Mouse (Mus musculus): ENCODE measurements around the gene Ahnak. TPM values are rescaled to one million over a fixed set of nuclear protein-coding genes. Genes with fewer than 3 reads are reported as not detected.
A peak's percentile ranks its signal among the peaks of the same experiment; 100 is the strongest.

The Ahnak gene
- total RNA-seq, 2 experiments from 2014 or later = 194 to 197 TPM

DNA sequence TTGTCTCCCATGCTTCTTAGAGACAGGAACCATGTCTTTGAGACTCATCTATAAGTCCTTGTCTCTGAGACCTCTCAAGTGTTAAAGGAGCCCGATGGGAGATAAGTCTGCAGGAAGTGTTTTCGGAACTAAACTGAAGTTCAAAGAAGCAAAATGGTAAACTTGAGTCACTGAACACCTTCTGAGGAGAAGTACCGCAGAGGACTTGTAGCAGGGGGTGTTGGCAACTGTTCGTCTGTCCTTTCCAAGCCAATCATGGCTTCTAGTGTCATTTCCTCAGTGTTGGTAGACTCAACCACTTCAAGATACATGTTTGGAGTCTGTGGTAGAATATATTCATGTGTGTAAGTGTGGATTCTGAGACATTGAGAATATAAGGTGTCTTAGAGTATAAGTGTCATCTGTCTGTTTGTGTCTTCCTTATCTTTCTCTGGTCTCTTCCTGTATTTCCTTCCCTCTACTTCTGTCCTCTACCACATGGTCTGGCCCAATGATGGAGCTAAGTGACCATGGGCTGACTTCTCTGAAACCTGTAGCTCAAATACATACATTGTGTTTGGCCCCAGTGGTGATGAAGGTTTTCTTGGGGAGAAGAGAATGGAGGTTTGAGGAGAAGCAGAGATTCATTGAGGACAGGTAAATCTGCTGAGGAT is 66.7 kb downstream of the Ahnak start:
- no peak for DNase-seq
- intact Hi-C loops (cut with DNase I; ENCODE audit: low total_unique reads) = no loop called here

DNA sequence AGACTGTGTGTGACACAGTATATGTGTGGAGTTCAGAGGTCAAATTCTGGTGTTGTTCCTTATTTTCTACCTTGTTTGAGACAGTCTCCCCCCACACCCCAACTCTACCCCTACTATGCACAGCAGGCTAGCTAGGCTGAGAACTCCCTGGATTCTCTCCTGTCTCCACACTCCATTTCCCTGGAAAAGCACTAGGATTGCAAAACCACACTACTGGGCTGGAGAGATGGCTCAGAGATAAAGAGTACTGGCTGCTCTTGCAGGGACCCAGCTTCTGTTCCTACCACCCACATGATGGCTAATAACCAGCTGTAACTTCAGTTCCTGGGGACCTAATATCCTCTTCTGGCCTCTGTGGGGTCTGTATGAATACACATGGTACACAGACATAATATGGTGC is 68.6 kb downstream of the Ahnak start:
- intact Hi-C loops (cut with DNase I; ENCODE audit: low total_unique reads) = no loop called here
- DNase-seq = no peak

DNA sequence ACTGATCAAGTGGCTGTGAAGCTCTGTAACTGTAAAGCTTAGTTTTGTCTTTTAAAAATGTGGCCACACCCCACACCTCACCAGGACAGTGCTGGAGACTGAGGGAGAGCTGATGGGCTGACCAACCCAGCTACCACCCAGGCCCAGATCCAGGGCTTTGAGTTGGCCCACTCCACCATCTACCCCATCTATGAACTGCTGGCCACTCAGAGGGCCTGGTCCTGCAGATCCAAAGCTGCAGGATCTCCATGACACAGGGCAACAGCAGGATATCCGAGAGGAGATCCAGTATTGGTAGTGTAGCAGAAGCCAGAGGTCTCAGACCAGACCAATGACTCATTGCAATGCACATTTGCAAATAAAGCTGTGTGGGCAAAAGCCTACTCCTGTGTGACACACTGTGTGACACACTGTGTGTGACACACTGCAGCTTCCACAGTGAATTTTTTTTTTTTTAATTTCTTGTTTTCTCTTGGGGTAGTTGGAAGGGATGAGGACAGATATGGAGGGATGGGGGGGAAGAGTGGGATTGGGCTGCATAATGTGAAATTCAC is 69.3 kb downstream of the Ahnak start:
- intact Hi-C loops (cut with DNase I; ENCODE audit: low total_unique reads) = no loop called here
- DNase-seq = no peak

DNA sequence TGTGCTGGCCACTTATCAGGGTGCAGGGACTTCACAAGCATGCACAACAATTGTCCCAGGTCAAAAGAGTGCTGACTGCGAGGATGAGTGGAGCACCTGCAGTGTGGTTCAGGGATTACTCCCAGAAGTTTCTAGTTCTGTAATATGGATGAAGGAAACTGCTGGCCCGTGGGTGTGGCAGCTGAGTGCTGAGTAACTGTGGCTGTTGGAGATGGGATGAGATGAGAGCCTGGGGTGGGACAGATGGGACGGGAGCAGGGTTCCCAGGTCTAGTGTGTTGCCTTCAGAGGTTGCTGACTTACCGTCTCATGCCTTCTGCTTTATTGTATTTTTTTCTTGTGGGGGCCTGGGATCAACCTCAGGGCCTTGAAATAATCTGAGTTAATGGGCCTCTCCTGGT is 69.9 kb downstream of the Ahnak start:
- intact Hi-C loops (cut with DNase I; ENCODE audit: low total_unique reads) = no loop called here
- DNase-seq = no peak

DNA sequence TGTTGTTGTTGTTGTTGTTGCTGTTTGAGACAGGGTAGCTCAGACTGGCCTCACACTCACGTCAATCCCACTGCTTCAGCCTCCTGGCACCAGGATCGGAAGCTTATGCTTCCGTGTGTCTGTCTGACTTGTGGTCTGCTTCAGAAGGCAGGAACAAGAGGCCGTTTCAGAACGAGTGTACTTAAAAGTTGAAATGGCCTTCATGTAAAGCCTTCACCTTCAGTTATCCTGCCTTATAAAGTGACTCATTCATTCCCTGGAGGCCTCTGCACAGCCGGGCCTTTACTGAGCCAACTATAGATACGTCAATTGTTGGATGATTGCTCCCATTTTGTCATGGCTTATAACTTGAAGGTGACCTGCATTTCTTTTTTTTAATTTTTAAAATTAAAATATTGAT is 70.3 kb downstream of the Ahnak start:
- no peak for DNase-seq
- intact Hi-C loops (cut with DNase I; ENCODE audit: low total_unique reads) = no loop called here

DNA sequence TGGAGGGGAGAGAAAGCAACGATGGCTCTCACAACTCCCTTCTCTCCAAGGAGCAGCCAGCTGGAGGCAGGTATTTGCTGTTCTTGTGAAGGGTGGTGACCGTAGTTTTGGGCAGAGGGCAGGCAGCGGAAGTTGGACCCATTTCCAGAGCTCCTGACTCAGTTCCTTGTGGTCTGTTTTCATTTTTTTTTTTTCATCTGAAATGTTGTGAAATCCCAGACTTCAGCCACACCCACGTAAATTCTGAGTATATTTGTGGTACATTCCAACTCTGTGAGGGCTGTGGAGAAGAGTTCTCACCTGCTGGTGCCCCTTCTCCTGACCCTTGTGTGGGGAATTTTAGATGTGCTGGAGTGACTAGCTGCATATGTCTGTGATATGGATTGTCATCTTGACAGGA is 71.0 kb downstream of the Ahnak start:
- intact Hi-C loops (cut with DNase I; ENCODE audit: low total_unique reads) = no loop called here
- no peak for DNase-seq

DNA sequence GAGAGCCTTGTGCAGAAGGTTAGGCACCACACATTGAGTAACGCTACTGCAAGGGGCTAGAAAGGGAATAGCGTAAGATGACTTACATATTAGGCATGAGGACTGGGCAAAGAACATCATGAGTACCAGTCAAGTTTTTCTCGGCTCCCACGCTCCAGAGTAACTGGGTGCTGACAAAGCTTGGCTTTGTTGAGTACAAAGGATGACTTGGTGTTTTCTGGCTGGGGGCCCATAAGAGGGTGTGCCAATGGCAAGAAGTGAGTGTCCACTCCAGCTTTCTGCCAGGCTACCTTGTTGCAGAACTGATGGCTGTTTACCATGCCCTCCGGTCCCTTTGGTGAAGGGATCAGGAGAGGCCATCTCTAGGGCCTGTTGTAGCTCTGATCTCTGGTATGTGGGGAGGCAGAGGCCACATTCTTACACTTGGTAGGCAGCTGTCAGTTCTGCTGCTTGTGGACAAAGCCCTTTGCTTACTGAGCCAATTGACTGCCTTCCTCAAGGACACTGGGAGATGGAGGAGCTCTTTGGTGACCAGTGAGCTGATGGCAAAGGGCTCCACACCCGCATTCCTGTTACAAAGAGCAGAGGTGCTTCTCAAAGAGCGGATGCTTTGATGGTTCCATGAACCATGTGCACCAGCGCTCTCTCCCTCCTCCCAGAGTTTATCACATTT is 72.3 kb downstream of the Ahnak start:
- intact Hi-C loops (cut with DNase I; ENCODE audit: low total_unique reads) = no loop called here
- no peak for DNase-seq

DNA sequence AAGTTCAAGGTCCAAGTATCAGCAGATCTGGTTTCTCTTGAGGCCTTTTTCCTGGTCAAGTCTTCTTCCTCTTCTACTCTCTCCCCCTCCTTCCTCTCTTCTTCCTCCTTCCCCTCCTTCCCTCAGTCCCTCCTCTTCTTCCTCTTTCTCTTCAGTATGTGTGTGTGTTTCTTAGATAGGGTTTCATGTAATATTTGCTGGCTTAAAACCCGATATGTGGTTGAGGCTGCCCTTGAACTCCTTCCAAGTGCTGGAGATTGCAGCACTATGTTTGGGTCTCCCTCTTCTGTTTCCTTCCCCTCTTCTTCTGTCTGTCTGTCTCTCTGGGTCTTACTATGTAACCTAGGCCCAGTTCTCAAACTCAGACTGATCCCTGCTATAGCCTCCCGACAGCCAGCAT is 73.7 kb downstream of the Ahnak start:
- intact Hi-C loops (cut with DNase I; ENCODE audit: low total_unique reads) = no loop called here
- DNase-seq = no peak

DNA sequence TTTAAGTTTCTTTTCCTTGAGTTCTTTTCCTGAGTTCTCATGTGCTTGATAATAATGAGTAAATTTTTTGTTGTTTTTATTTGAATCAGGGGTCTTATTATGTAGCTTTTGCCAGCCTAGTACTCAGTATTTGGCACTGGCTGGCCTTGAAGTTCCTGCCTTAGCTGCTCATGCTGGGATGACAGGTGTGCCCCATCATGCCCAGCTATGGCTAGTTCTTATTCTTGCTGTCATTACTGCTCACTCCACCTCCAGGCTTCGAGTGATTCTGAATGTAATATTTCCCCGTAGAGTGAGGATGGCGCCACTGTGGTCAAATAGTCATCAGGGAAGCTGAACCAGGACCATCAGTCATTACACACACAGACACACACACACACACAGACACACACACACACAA is 74.7 kb downstream of the Ahnak start:
- no peak for DNase-seq
- intact Hi-C loops (cut with DNase I; ENCODE audit: low total_unique reads) = no loop called here

DNA sequence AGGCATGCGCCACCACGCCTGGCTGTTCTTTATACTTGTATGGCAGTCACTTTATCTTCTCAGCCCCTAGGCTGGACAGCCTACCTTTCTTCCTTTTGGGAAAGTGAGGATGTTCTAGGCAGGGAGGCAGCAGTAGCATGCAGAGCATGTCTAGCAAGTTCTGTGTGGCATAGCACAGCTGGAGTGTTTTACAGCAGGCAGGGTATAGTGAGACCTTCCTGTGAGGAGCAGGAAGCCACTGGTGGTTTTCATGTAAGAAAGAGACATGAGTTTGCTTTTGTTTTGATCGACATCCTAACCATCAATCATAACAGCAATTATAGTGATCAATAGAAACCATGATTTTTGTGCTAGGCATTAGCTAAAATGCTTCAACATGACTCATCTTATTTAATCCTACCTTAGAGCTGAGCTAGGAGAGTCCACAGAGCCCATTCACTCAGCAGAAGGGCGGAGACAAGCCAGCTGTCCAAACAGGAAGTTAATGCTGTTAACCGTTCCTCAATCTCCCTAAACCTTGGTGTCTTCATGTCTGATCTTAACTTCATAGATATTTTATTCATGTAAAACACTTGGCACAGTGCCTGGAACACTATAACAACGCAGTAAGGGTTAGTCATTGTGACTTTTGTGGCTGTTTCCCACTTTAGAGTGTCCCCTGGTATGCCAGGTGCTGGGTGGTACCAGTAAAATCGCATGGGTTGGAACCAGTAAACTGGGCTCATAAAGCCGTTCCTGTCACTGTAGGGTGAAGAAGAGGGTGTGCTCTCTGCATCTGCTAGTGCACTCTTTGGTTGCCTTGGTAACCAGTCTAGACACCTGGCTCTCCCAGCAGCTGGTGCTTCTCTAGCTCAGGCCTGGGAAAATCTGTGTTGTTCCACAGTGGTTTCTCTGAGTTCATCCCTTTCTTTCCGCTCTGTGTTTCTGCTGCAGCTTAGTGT is 76.8 kb downstream of the Ahnak start:
- intact Hi-C loops (cut with DNase I; ENCODE audit: low total_unique reads) = no loop called here
- DNase-seq = no peak

DNA sequence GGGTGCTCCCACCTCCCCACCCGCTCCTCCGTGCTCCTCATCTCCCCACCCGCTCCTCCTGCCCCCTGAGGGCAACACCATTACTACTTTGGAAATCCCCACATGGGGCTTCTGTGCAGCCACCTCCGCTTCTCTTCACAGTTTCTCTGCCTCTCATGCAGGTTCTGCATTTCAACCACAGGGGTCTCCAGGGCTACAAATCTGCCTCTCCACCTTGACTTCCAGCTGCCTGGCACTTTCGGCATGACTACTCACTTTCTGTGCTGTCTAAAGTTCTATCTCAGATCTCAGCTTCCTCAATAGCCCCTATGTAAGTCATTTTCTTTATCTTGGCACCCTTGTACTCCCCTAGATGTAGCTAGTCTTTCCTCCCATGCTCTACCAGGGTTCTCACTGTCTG is 78.2 kb downstream of the Ahnak start:
- intact Hi-C loops (cut with DNase I; ENCODE audit: low total_unique reads) = no loop called here
- no peak for DNase-seq

DNA sequence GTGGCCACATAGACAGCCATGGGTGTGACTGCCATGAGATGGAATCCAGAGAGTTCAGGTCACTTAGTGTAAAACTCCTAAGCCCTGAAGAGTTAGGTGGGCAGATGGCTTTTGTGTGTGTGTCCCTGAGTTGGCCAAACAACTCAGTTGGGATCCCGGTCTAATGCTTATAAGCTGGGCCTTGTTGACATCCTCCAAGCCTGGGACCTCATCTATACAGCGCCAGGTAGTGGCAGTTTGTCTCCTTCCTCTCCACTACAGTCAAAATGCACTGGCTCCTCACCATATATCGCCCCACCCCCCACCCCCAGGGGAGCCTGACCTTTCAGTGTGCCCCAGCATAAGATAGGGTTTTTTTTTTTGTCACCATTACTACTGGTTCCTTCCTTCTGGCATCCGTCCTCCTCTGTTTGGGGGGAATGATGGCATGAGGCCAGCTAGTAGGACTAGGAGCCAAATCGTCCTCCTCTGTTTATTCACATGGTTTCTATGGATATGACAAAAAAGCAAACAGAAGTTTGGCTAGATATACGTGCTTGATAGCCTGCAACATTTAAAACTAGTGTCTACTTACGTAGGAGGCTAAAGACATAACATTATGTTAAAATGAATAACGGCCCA is 80.7 kb downstream of the Ahnak start:
- intact Hi-C loops (cut with DNase I; ENCODE audit: low total_unique reads) = no loop called here

DNA sequence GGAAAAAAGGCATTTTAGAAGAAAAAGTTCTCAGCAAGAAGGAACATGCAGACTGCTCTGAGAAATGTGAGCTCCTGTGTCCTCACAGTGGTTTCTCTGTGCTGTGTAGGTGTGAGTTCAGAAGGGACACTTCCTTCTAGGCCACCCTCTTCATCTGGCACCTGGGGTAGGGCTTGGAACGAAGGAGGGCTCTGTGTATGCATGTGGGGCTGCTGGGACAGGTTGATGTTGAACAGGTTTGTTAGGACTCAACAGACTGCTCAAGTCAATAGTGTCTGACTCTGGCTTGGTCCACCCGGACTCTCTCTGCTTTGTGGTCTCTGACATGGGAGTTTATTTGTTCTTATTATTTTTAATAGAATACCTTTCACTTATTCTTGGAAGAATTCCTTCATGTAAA is 81.2 kb downstream of the Ahnak start:
- intact Hi-C loops (cut with DNase I; ENCODE audit: low total_unique reads) = no loop called here
- no peak for DNase-seq

More for the DNA sequence above, 80.7 kb downstream of the Ahnak start:
- DNase-seq = no peak

DNA sequence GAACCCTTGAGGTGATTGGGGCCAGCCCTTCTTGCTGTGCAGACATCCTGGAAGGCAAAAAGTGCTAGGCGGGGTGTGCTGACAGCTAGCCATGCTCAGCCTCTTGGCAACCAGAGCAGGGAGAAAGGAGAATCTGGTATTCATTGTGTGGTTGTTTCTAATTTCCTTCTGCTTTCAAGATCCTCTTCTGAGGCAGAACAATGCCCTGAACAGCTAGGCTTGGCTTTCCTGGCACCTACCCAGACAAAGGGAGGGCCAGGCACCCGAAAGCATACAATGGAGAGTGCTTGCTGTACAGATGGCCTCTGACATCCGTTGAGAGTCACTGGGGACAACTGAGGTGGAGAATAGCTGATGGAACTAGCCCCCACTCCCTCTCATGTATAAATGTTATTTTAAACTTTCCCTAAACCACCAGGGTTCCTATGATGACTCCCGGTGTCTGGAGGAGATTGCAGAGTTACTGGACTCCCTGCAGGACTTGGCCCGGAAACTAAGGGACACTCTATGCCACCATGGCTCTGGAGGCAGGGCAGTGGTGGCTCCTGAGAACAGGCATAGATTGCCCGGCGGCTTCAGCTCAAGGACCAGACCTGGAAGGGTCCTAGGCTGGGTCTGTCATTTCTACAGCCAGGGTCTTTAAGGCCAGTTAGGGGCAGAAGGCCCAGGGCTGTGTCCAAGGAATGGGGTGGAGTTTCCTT is 82.5 kb downstream of the Ahnak start:
- intact Hi-C loops (cut with DNase I; ENCODE audit: low total_unique reads) = no loop called here
- DNase-seq = peak; percentile 74

DNA sequence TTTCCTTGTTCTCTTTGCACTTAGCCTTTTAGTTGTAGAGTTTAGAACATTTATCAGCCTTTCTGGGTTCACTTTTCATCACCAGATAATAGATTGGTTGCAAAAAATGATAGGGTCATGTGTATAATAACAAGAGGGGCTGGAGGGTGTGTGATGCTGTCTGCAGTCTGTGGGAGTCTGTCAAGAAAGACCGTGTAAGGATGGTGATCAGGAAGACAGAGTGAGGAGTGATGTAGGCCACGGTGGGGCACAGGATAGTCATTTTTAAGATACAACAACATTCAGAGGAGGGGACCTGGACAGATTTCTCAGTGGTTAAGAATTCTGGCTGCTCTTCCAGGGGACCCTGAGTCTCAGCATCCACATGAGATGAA is 83.1 kb downstream of the Ahnak start:
- DNase-seq = no peak
- intact Hi-C loops (cut with DNase I; ENCODE audit: low total_unique reads) = no loop called here

DNA sequence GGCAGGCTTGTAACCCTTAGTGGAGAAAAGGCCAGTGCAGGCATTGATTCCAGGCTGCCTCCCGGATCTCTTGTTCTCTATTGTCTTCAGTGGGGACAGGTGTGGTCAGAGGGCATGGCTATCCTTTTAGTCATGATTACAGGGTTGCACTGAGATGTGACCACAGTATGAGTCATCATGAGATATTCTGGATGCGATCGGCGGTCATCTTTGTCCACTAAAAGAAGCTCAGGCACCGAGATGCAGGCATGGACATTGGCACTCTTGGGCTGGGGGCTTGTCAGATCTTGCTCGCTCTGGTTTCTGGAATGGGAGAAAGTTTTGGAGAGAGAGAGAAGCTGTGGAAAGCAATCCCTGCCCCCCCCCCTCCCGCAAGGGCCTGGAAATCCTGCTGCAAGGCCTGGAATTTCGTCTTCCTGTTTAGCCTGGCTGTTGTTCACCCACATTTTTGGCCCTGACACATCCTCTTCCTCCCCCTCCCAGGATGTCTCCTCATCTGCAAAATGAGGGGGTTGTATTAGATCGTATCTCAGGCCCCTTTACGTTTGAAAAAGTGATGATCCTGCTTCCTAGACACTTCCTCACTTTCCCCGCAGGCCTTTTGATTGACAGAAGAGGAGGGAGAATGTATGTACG is 84.8 kb downstream of the Ahnak start:
- intact Hi-C loops (cut with DNase I; ENCODE audit: low total_unique reads) = no loop called here
- DNase-seq = no peak

DNA sequence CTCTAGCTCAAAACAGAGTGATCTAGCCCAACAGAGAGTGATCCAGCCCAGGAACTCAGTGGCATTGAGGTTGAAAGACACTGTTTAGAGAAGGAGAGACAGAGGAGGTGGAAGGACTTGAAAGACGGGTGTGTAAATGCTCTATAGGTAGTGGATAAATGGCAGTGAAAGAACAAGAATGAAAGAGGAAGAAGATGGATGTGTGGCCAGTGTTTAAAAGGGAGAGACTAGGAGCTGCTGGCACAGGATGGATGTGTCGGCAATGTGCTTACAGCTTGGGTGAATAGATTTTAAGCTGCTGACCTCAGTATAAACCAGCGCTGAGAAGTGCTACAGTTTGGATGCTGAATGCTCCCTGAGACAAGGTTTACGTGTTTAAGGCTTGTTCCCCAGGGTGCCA is 85.3 kb downstream of the Ahnak start:
- intact Hi-C loops (cut with DNase I; ENCODE audit: low total_unique reads) = no loop called here
- DNase-seq = no peak

DNA sequence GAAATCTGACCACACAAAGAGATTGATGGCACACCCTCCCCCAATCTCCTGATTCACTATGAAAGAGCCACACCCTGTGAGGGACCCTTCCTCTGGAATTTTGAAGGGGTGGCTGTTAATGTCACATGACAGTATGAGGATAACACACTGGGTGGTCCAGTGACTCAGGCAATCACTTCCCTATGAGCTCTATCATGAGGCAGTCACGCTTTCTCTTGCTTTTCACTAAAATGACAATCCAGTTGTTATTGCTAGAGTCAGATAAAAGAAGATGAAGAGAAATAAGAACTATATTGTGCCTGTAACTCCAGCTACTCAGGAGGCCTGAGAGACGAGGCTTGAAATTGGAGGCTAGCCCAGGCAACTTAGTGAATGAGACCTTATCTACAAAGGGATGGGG is 86.5 kb downstream of the Ahnak start:
- no peak for DNase-seq
- intact Hi-C loops (cut with DNase I; ENCODE audit: low total_unique reads) = no loop called here

DNA sequence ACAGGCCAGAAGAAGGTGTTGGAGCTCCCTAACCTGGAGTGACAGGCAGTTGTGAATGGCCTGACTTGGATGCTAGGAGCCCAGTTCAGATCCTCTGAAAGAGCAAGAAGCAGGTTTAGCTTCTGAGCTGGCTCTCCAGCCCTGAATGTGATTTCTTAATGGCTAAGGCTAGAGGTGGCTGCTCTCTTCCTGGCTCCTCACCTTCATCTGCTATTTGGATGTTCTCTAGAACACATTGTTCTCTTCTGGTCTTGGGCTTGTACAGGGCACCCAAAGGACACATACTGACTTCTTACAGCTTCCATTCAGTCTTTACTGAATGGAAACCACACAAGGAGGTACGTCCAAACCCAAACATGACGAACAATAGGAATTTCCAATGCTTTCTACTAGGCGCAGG is 87.0 kb downstream of the Ahnak start:
- intact Hi-C loops (cut with DNase I; ENCODE audit: low total_unique reads) = no loop called here
- DNase-seq = no peak

Data from gastrocnemius, postnatal 14 days (tissue).